Mouse (Mus musculus) B cell, adult 67 days (primary cell): Measurements from ENCODE around the gene Olfr250. TPM values are rescaled to one million over a fixed set of nuclear protein-coding genes. Genes with fewer than 3 reads are reported as not detected.

Experiments used
- total RNA-seq, 2 experiments: library from RNA; stranded (reverse); gene quantifications; 4 replicates each; pipeline ENCODE4 v1.2.4; 2023

Gene Olfr250
- not detected for total RNA-seq

GRCm38 (mm10) chr9:38366596-38366995 lies at the start of gene Olfr250:
Gene Olfr250 (plus strand): TSS chr9:38366896.

DNA sequence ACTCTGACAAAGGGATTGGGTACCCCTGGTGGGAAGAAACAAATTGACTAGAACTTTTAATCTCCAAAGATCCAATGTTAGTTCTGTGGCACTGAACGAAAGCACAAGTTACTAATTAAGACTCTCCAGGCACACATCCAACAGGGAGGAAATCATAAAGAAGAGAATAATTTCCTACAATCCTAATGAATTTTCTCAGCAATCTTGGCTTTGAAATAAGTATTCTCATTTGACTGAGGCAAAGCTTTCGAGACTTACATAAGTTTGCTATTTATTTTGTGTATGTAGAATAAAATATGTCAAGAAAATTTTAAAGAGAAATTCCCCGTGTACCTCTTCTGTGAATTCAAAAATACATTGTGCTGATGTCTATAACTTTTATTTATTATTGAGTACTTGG lies 37.9 kb upstream of the Olfr250 start, which contains the start of gene Olfr25:
Gene Olfr25 (plus strand): TSS at position 301 of the 400 bp plus-strand sequence.

DNA sequence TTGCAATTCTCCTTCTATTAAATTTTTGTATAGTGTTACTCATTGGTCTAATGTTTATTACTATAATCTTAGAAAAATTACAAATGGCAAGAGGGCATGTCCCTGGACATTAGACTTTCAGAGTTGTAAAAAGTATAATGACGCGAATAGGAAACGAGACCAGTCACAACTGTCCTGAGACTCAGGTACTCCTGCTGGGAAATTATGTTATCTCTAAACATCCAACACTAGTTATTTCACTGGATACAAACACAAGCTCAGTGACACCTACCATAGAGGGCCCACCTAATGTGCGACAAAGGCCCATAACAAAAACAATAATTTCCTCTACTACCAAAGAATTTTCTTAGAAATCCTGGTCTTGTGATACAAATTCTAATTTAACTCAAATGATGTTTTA lies 18.6 kb upstream of the Olfr250 start, which contains the start of gene Olfr898:
Gene Olfr898 (plus strand): TSS at position 301 of the 400 bp plus-strand sequence.

DNA sequence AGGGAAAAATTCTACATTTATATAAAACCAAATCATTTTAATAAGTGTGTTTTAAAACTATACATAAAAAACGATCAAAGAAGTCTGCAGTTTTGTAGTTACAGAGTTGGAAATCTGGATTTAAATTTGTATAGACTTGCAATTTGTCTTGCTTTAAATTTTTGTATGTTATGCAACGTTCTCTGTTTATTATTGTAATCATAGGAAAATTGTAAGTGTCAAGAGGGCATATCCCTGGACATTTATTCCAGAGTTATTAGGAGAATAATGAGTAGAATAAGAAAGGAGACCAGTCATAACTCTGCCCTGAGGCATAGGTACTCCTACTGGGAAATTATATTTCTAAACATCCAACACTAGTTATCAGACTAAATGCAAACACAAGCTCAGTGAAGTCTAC lies 10.1 kb downstream of the Olfr250 start, which contains the start of gene Olfr251:
Gene Olfr251 (plus strand): TSS at position 301 of the 400 bp plus-strand sequence.

DNA sequence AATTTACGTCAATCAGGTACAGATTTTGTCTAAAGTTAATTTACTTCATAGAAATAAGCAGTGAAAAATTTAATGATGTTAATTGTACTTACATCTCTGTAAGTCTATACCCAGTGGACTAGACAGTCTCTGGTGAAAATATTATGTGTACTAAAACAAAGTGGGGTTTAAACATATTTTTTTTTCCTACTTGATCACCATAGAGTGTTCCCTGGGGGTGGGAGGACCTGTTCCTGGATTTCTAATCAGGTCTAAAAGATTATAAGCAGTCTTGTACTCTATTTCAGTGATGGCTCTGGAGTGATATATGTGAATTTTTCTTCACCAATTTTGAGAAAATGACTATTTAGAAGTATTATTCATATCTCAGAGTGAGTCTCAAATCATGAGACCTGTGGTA lies 34.7 kb downstream of the Olfr250 start, which contains the start of gene Olfr147:
Gene Olfr147 (plus strand): TSS at position 301 of the 400 bp plus-strand sequence.

Other genes starting within 250 kb of the Olfr250 start
- not detected for gene Olfr890, start 224.4 kb upstream of the Olfr250 start, total RNA-seq
- gene Olfr891, start 186.1 kb upstream of the Olfr250 start, total RNA-seq = not detected
- gene Olfr893, start 158.5 kb upstream of the Olfr250 start, total RNA-seq = not detected
- not detected for gene Olfr894, start 148.8 kb upstream of the Olfr250 start, total RNA-seq
- not detected for gene Olfr143, start 114.1 kb upstream of the Olfr250 start, total RNA-seq
- not detected for gene Olfr895, start 99.0 kb upstream of the Olfr250 start, total RNA-seq
- not detected for gene Olfr896-ps1, start 75.8 kb upstream of the Olfr250 start, total RNA-seq
- not detected for gene Olfr25, start 37.8 kb upstream of the Olfr250 start, total RNA-seq
- gene Olfr898, start 18.5 kb upstream of the Olfr250 start, total RNA-seq = not detected
- not detected for gene Olfr251, start 10.2 kb downstream of the Olfr250 start, total RNA-seq
- not detected for gene Olfr147, start 34.8 kb downstream of the Olfr250 start, total RNA-seq
- gene Olfr901, start 62.6 kb downstream of the Olfr250 start, total RNA-seq = not detected
- gene Olfr902, start 80.8 kb downstream of the Olfr250 start, total RNA-seq = not detected
- gene Olfr904, start 96.2 kb downstream of the Olfr250 start, total RNA-seq = not detected
- not detected for gene Olfr905, start 104.2 kb downstream of the Olfr250 start, total RNA-seq
- gene Olfr906, start 120.2 kb downstream of the Olfr250 start, total RNA-seq = not detected
- gene Olfr907, start 128.9 kb downstream of the Olfr250 start, total RNA-seq = not detected
- not detected for gene Olfr911-ps1, start 154.7 kb downstream of the Olfr250 start, total RNA-seq
- not detected for gene Olfr910, start 171.0 kb downstream of the Olfr250 start, total RNA-seq
- gene Olfr912, start 213.3 kb downstream of the Olfr250 start, total RNA-seq = not detected
- not detected for gene Olfr913, start 225.9 kb downstream of the Olfr250 start, total RNA-seq
- not detected for gene Olfr914, start 238.2 kb downstream of the Olfr250 start, total RNA-seq